Mouse (Mus musculus) liver (tissue): ENCODE results near the gene Nek6.

Experiments
- DNase-seq: peaks from one replicate; pipeline ENCODE4 v3.0.0-alpha.2; 2020; ENCODE audit warnings: mixed read lengths

The Nek6 gene

GRCm38 (mm10) chr2:38583982-38584381, 72.5 kb downstream of the Nek6 start:
- DNase-seq: no peak

- no peak for DNase-seq
These were observed 73.3 kb downstream of the Nek6 start for GRCm38 (mm10) chr2:38584514-38585378.

GRCm38 (mm10) chr2:38585379-38585736, 73.9 kb downstream of the Nek6 start:
- DNase-seq: peak; percentile 18

GRCm38 (mm10) chr2:38586733-38587132, 75.3 kb downstream of the Nek6 start:
- no peak for DNase-seq

GRCm38 (mm10) chr2:38591751-38592459, 80.5 kb downstream of the Nek6 start:
- no peak for DNase-seq

- DNase-seq: no peak
These were observed 83.4 kb downstream of the Nek6 start for GRCm38 (mm10) chr2:38594874-38595273.

- DNase-seq: peak; percentile 36
These were observed 86.5 kb downstream of the Nek6 start for GRCm38 (mm10) chr2:38597896-38598295.

GRCm38 (mm10) chr2:38598395-38598794, 87.0 kb downstream of the Nek6 start:
- no peak for DNase-seq

- DNase-seq: no peak
These were observed 89.4 kb downstream of the Nek6 start for GRCm38 (mm10) chr2:38600842-38601241.

GRCm38 (mm10) chr2:38607716-38608115, 96.3 kb downstream of the Nek6 start:
- DNase-seq: no peak

GRCm38 (mm10) chr2:38608831-38609309, 97.4 kb downstream of the Nek6 start:
- no peak for DNase-seq

- no peak for DNase-seq
These were observed 97.9 kb downstream of the Nek6 start for GRCm38 (mm10) chr2:38609310-38609709.

- no peak for DNase-seq
These were observed 98.7 kb downstream of the Nek6 start for GRCm38 (mm10) chr2:38610161-38610560.

- DNase-seq: no peak
These were observed 101.2 kb downstream of the Nek6 start for GRCm38 (mm10) chr2:38612596-38612995.

GRCm38 (mm10) chr2:38613576-38613975, 102.1 kb downstream of the Nek6 start:
- DNase-seq: no peak

- DNase-seq: no peak
These were observed 103.0 kb downstream of the Nek6 start for GRCm38 (mm10) chr2:38614437-38614836.

- peak; percentile 32 for DNase-seq
These were observed 104.6 kb downstream of the Nek6 start for GRCm38 (mm10) chr2:38616072-38616471.

GRCm38 (mm10) chr2:38616956-38617872, 105.8 kb downstream of the Nek6 start:
- no peak for DNase-seq

GRCm38 (mm10) chr2:38619777-38620176, 108.3 kb downstream of the Nek6 start:
- no peak for DNase-seq

GRCm38 (mm10) chr2:38621076-38621475, 109.6 kb downstream of the Nek6 start:
- no peak for DNase-seq

GRCm38 (mm10) chr2:38621610-38622021, 110.2 kb downstream of the Nek6 start:
- DNase-seq: no peak

GRCm38 (mm10) chr2:38623411-38623810, 112.0 kb downstream of the Nek6 start:
- DNase-seq: no peak
